Mouse (Mus musculus) hindbrain, postnatal 0 days (tissue): ENCODE measurements around the gene Gm9922. TPM values are rescaled to one million over a fixed set of nuclear protein-coding genes. Genes with fewer than 3 reads are reported as not detected.

Source experiments
- ATAC-seq: fragments of 200-750 bp; cut with Nextera tagmentation; 2 replicates; pipeline ENCODE4 v1.8.0; 2017; ENCODE audit warnings: mild to moderate bottlenecking, moderate TSS enrichment, moderate library complexity
- DNase-seq: peaks from one replicate; pipeline ENCODE4 v3.0.0-alpha.2; 2015; ENCODE audit warnings: low spot score
- H3K27ac ChIP-seq: fragments of 300-500 bp; sonication (generic); 2 replicates; pipeline ENCODE4 v1.5.1; 2014; ENCODE audit warnings: mild to moderate bottlenecking
- H3K27me3 ChIP-seq: fragments of 300-500 bp; sonication (generic); 2 replicates; pipeline ENCODE4 v1.6.1; 2014; ENCODE audit warnings: low read length, mixed read lengths; ENCODE audit not compliant: insufficient read depth
- H3K36me3 ChIP-seq: fragments of 300-500 bp; sonication (generic); 2 replicates; pipeline ENCODE4 v1.6.1; 2014; ENCODE audit warnings: low read length, mixed read lengths; ENCODE audit not compliant: insufficient read depth
- H3K4me1 ChIP-seq: fragments of 300-500 bp; sonication (generic); 2 replicates; pipeline ENCODE4 v1.6.1; 2014; ENCODE audit warnings: antibody characterized with exemption, low read length, mixed read lengths; ENCODE audit not compliant: insufficient read depth
- H3K4me2 ChIP-seq: fragments of 300-500 bp; sonication (generic); 2 replicates; pipeline ENCODE4 v1.6.1; 2014; ENCODE audit warnings: low read depth, mild to moderate bottlenecking, low read length, moderate library complexity, mixed read lengths
- H3K4me3 ChIP-seq: fragments of 300-500 bp; sonication (generic); 2 replicates; pipeline ENCODE4 v1.5.1; 2014; ENCODE audit warnings: low read length
- H3K9ac ChIP-seq: fragments of 300-500 bp; sonication (generic); replicated peaks from 2 replicates; pipeline ENCODE4 v1.6.1; 2014; ENCODE audit warnings: mild to moderate bottlenecking, low read length, moderate library complexity, mixed read lengths
- H3K9me3 ChIP-seq: fragments of 300-500 bp; sonication (generic); 2 replicates; pipeline ENCODE4 v1.6.1; 2016; ENCODE audit warnings: low read length, mixed read lengths
- CTCF ChIP-seq: IDR thresholded peaks from 2 replicates; pipeline ENCODE4 v1.5.1; 2016; ENCODE audit warnings: antibody characterized with exemption, control low read depth, low read depth
- WGBS: fragments of 180-500 bp; shearing (Covaris S2); extraction: QIAGEN DNeasy Blood & Tissue Kit; methylation state at CpG from one replicate; pipeline ENCODE4 v1.1.7; 2014; 5-methylcytosine and 5-hydroxymethylcytosine counted together
- polyA plus RNA-seq: library from polyadenylated mRNA; unstranded; fragments of >200 nt; fragmentation: Nextera tagmentation; extraction: Ambion mirVana; gene quantifications from 2 replicates; pipeline ENCODE4 v1.2.1, GENCODE M21; 2015
- total RNA-seq: library from RNA; depleted of rRNA; stranded (reverse); fragments of >200 nt; gene quantifications from 2 replicates; pipeline ENCODE4 v1.2.3, GENCODE M21; 2014; rRNA removed

Gm9922 gene
- total RNA-seq (not detected in 2 replicates), polyA plus RNA-seq (0.51 and 0.97 TPM in 2 replicates)

GRCm38 (mm10) chr14:101729237-101729971, at the start of gene Gm9922, which contains the start of gene Lmo7:
Gm9922 (minus strand) TSS chr14:101729814.
Lmo7 (plus strand) TSS chr14:101729957.
- Histone ChIP-seq H3K4me1 (peaks cover 8% of the 10 kb centered on the region; the same call in 1 of the 2 replicates), H3K4me2 (peak within 1 kb of the TSS; percentile 97), H3K36me3 (no peaks in the 10 kb centered on the region), H3K27ac (no peak within 1 kb of the TSS), H3K9ac (peak within 1 kb of the TSS; percentile 46), H3K27me3 (peaks cover 10% of the 10 kb centered on the region; the same call in 1 of the 2 replicates), H3K4me3 (peak within 1 kb of the TSS; percentile 67), H3K9me3 (no peaks in the 10 kb centered on the region)
- DNase-seq (peak; percentile 31), ATAC-seq (peak; percentile 62)
- WGBS = under 1% methylated on average over 50 of the region's 51 CpGs
- TF ChIP-seq CTCF = peak; percentile 25

- DNase-seq (no peak), ATAC-seq (no peak)
- Histone ChIP-seq H3K4me1 (no peaks in the 10 kb centered on the region), H3K4me2 (no peak overlapping the region), H3K4me3 (no peak overlapping the region), H3K36me3 (no peaks in the 10 kb centered on the region), H3K9ac (no peak overlapping the region), H3K9me3 (no peaks in the 10 kb centered on the region), H3K27ac (no peak overlapping the region), H3K27me3 (no peaks in the 10 kb centered on the region)
- WGBS = 93% methylated on average over 3 of the region's 3 CpGs
- no peak for TF ChIP-seq CTCF
Observed at GRCm38 (mm10) chr14:101778426-101778825, 48.8 kb upstream of the Gm9922 start.

GRCm38 (mm10) chr14:101777129-101777493, 47.5 kb upstream of the Gm9922 start:
- Histone ChIP-seq H3K9ac (no peak overlapping the region), H3K9me3 (no peaks in the 10 kb centered on the region), H3K36me3 (no peaks in the 10 kb centered on the region), H3K27ac (no peak overlapping the region), H3K27me3 (no peaks in the 10 kb centered on the region), H3K4me3 (no peak overlapping the region), H3K4me2 (no peak overlapping the region), H3K4me1 (no peaks in the 10 kb centered on the region)
- WGBS = 35% methylated on average over 3 of the region's 3 CpGs
- no peak for ATAC-seq
- TF ChIP-seq CTCF = no peak
- no peak for DNase-seq

GRCm38 (mm10) chr14:101776296-101777128, 46.9 kb upstream of the Gm9922 start:
- Histone ChIP-seq H3K4me3 (no peak overlapping the region), H3K27ac (no peak overlapping the region), H3K4me1 (no peaks in the 10 kb centered on the region), H3K9me3 (no peaks in the 10 kb centered on the region), H3K9ac (no peak overlapping the region), H3K27me3 (no peaks in the 10 kb centered on the region), H3K4me2 (no peak overlapping the region), H3K36me3 (no peaks in the 10 kb centered on the region)
- 18% methylated on average over 4 of the region's 4 CpGs for WGBS
- ATAC-seq (no peak), DNase-seq (no peak)
- 0 out of 2 replicates have a peak, but pooled peaks have one; percentile 8 for TF ChIP-seq CTCF

GRCm38 (mm10) chr14:101774631-101775030, 45.0 kb upstream of the Gm9922 start:
- TF ChIP-seq CTCF = peak; percentile 43
- H3K4me3 ChIP-seq = no peak overlapping the region
- no peaks in the 10 kb centered on the region for H3K36me3 ChIP-seq
- no peaks in the 10 kb centered on the region for H3K9me3 ChIP-seq
- H3K27ac ChIP-seq = no peak overlapping the region
- H3K27me3 ChIP-seq = no peaks in the 10 kb centered on the region
- no peaks in the 10 kb centered on the region for H3K4me1 ChIP-seq
- ATAC-seq (no peak), DNase-seq (peak; percentile 25)
- no peak overlapping the region for H3K9ac ChIP-seq
- no peak overlapping the region for H3K4me2 ChIP-seq
- 56% methylated on average over 4 of the region's 4 CpGs for WGBS

GRCm38 (mm10) chr14:101771756-101772155, 42.1 kb upstream of the Gm9922 start:
- ATAC-seq = no peak
- H3K9ac ChIP-seq = no peak overlapping the region
- no peak overlapping the region for H3K4me2 ChIP-seq
- no peak for TF ChIP-seq CTCF
- H3K9me3 ChIP-seq = no peaks in the 10 kb centered on the region
- no peak overlapping the region for H3K4me3 ChIP-seq
- H3K27me3 ChIP-seq = no peaks in the 10 kb centered on the region
- 91% methylated on average over 6 of the region's 6 CpGs for WGBS
- H3K27ac ChIP-seq = no peak overlapping the region
- H3K36me3 ChIP-seq = no peaks in the 10 kb centered on the region
- no peak for DNase-seq
- H3K4me1 ChIP-seq = no peaks in the 10 kb centered on the region
